Mouse (Mus musculus): Measurements from ENCODE around the gene Nemp1. TPM values are rescaled to one million over a fixed set of nuclear protein-coding genes. Genes with fewer than 3 reads are reported as not detected.

Nemp1 gene
- polyA plus RNA-seq, 1 experiment from 2014 or later, result 3.4 TPM

- peak overlapping the region; percentile 46 for H3K4me2 ChIP-seq
- ATAC-seq (ENCODE audit: low FRiP score), result peak; percentile 21; the same call in 1 of the 2 replicates
- no peaks in the 10 kb centered on the region for H3K9me3 ChIP-seq (replicated peaks)
- H3K27ac ChIP-seq (replicated peaks), result peak overlapping the region; percentile 13; the same call in 1 of the 2 replicates
- 0 out of 2 replicates have a peak overlapping the region, but pooled peaks have one; percentile 24 for H3K9ac ChIP-seq (replicated peaks)
- 58% methylated on average over 24 of the region's 24 CpGs for whole genome bisulfite sequencing
- H3K4me3 ChIP-seq (replicated peaks), result peak overlapping the region; percentile 21
- peaks cover 19% of the 10 kb centered on the region for H3K36me3 ChIP-seq
- no peaks in the 10 kb centered on the region for H3K27me3 ChIP-seq (replicated peaks)
- H3K4me1 ChIP-seq, result peaks cover 12% of the 10 kb centered on the region
These were observed 83.6 kb downstream of the Nemp1 start for GRCm38 (mm10) chr10:127750136-127750777.

Other genes starting within 250 kb of the Nemp1 start
- 1.9 and 2.9 TPM in 2 replicates for gene Stac3, start 165.2 kb upstream of the Nemp1 start, polyA plus RNA-seq (2015; fragmentation: Nextera tagmentation; extraction: Ambion mirVana)
- gene Ndufa4l2, start 151.9 kb upstream of the Nemp1 start, polyA plus RNA-seq (2015; fragmentation: Nextera tagmentation; extraction: Ambion mirVana), result 17.8 and 22.5 TPM in 2 replicates
- 50.4 and 69.9 TPM in 2 replicates for gene Shmt2, start 144.5 kb upstream of the Nemp1 start, polyA plus RNA-seq (2015; fragmentation: Nextera tagmentation; extraction: Ambion mirVana)
- 80.4 and 102 TPM in 2 replicates for gene Nxph4, start 132.3 kb upstream of the Nemp1 start, polyA plus RNA-seq (2015; fragmentation: Nextera tagmentation; extraction: Ambion mirVana)
- gene Lrp1, start 45.8 kb upstream of the Nemp1 start, polyA plus RNA-seq (2015; fragmentation: Nextera tagmentation; extraction: Ambion mirVana), result 102 and 108 TPM in 2 replicates
- gene Stat6, start 23.9 kb upstream of the Nemp1 start, polyA plus RNA-seq (2015; fragmentation: Nextera tagmentation; extraction: Ambion mirVana), result 5.0 and 11.5 TPM in 2 replicates
- gene Nab2, start 1.7 kb downstream of the Nemp1 start, polyA plus RNA-seq (2015; fragmentation: Nextera tagmentation; extraction: Ambion mirVana), result 2.5 and 4.8 TPM in 2 replicates
- gene Myo1a, start 38.3 kb downstream of the Nemp1 start, polyA plus RNA-seq (2015; fragmentation: Nextera tagmentation; extraction: Ambion mirVana), result 1.2 and 2.1 TPM in 2 replicates
- gene Tac2, start 57.6 kb downstream of the Nemp1 start, polyA plus RNA-seq (2015; fragmentation: Nextera tagmentation; extraction: Ambion mirVana), result 0.56 and 0.75 TPM in 2 replicates
- 2.4 and 2.8 TPM in 2 replicates for gene Zbtb39, start 72.6 kb downstream of the Nemp1 start, polyA plus RNA-seq (2015; fragmentation: Nextera tagmentation; extraction: Ambion mirVana)
- 0.90 and 1.3 TPM in 2 replicates for gene Gpr182, start 84.8 kb downstream of the Nemp1 start, polyA plus RNA-seq (2015; fragmentation: Nextera tagmentation; extraction: Ambion mirVana)
- not detected in 2 replicates for gene Rdh1, start 92.8 kb downstream of the Nemp1 start, polyA plus RNA-seq (2015; fragmentation: Nextera tagmentation; extraction: Ambion mirVana)
- gene Rdh16f1, start 92.9 kb downstream of the Nemp1 start, polyA plus RNA-seq (2015; fragmentation: Nextera tagmentation; extraction: Ambion mirVana), result not detected in 2 replicates
- 0.09 and 0.27 TPM in 2 replicates for gene Rdh9, start 109.5 kb downstream of the Nemp1 start, polyA plus RNA-seq (2015; fragmentation: Nextera tagmentation; extraction: Ambion mirVana)
- gene Rdh16, start 134.3 kb downstream of the Nemp1 start, polyA plus RNA-seq (2015; fragmentation: Nextera tagmentation; extraction: Ambion mirVana), result 0.05 and 0.09 TPM in 2 replicates
- not detected in 2 replicates for gene Rdh19, start 183.0 kb downstream of the Nemp1 start, polyA plus RNA-seq (2015; fragmentation: Nextera tagmentation; extraction: Ambion mirVana)
- not detected in 2 replicates for gene Rdh16f2, start 199.6 kb downstream of the Nemp1 start, polyA plus RNA-seq (2015; fragmentation: Nextera tagmentation; extraction: Ambion mirVana)
- not detected in 2 replicates for gene Rdh7, start 221.9 kb downstream of the Nemp1 start, polyA plus RNA-seq (2015; fragmentation: Nextera tagmentation; extraction: Ambion mirVana)
- 0.06 TPM in 1 of 2 replicates, not detected in the other for gene Sdr9c7, start 231.6 kb downstream of the Nemp1 start, polyA plus RNA-seq (2015; fragmentation: Nextera tagmentation; extraction: Ambion mirVana)